Mouse (Mus musculus): ENCODE results near the gene Ccr2.
"Not testable (repeated sequence)": the region's sequence is repeated elsewhere in the genome, so short reads cannot be mapped to it uniquely, and the experiment has no call there.

Ccr2 gene

GRCm38 (mm10) chr9:124101723-124102122, at the start of gene Ccr2:
Gene Ccr2, plus strand, starts transcription at chr9:124101950.
- no peak for DNase-seq

DNA sequence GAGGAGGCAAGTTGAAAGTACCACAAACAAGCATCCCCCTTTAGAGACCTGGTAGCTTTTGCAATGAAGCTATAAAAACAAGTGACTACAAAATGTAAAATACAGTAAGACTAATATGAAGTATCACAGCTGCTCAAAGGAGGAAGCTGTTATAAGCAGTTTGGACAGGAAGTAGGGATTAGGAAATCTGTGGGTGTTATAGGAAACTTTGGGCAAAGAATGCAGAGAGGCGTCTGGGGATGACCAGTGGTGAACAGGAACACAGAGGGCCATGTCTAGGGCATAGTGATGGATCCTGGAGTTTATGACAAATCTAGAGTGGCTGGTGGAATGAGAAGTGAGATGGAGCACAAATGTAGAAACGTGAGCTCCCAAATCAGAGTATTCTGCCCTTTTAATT, 48.2 kb upstream of the Ccr2 start:
- DNase-seq: no peak

GRCm38 (mm10) chr9:124056158-124056709, 45.5 kb upstream of the Ccr2 start:
- DNase-seq: no peak

DNA sequence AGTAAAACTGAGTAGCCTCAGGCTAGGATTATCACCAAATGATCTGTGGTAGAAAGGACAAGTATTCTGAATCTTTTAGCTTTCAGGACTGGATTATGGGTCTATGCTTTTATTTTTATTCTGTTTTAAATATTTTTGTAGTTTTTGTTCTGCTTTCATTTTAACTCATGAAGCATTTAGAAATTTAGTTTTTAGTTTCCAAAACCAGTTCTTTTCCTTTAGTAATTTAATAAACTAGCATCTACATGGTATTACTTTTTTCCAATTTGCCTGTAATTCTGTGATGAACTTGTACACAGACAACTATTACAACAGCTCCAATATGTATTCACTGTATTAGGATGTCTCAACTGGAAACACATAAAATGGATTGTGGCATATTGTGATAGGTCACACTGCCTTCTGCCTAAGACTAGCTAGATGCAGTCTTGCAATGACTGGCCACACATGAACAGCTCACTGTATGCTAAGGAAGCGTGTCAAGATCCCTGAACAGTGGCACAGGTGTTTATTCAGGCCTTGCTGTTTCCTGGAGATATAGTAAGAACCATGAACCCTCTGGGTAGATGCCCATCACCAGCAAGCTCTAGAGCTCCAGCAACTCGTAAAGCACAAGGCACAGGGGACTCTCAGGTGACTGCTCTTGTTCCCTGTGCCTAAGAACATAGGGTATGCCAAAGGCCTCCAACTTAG, 41.9 kb upstream of the Ccr2 start:
- DNase-seq: no peak

- not testable (repeated sequence) for DNase-seq
Observed at GRCm38 (mm10) chr9:124061474-124062432, 40.0 kb upstream of the Ccr2 start.

DNA sequence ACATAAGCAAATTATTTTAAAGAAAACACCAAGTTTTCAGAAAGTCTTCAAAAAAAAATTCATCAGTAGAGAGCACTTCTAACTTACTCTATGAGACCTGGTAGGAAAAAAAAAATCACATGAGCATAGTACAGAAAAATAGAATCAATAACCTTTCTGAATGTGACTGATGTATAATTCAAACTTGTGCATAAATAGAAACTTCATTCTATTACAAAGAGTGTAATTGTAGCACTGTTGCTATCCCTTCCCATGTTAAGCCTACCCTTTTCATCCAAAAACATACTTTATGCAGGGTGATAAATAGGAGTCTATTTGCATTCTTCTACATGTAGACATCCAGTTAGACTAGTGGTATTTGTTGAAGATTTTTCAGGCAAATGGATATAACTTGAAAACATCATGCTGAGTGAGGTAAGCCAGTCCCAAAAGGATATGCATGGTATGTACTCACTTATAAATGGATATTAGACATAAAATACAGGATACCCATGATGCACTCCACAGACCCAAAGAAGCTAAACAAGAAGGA, 35.1 kb upstream of the Ccr2 start:
- DNase-seq: no peak

GRCm38 (mm10) chr9:124068098-124069058, 33.4 kb upstream of the Ccr2 start:
- peak; percentile 18 to 24 for DNase-seq

DNA sequence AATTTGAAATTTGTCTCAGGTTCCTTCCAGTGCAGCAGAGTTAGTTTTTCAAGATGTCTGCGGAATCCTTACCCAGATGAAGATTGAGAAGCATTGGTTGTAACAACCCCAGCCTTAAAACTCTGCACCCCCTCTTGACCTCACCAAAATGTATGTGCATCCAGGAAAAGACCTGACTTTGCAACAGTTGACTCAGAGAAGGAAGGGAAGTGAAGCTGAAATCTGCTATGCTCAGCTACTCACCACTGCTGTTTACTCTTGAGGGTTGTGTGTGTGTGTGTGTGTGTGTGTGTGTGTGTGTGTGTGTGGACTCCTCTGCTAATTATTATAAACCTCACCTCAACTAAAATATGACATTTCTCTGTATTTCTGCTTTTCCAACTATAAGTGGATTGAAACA, 30.2 kb upstream of the Ccr2 start:
- DNase-seq: peak in 1 of 2 experiments; percentile 23

DNA sequence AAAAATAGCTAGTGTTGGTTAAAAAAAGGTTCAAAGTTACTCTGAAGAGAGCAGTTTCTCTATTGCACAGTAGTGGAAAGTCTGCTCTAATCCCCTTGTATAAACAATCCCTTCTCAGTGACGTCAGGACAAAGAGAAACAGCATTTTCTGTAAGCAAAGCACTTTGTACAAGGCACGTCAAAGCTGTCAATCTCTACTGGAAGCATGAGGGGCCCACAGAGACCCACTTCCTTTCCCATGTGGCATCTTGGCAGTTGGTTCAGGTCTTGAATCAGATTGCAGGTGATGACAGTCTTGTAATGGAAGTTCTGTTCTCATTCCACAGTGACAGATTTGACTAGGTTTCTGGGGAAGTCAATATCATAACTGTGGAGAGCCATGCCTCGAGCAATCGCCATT, 21.9 kb upstream of the Ccr2 start:
- no peak for DNase-seq

GRCm38 (mm10) chr9:124080471-124080870, 21.3 kb upstream of the Ccr2 start:
- DNase-seq: not testable (repeated sequence)

- no peak for DNase-seq
Observed at GRCm38 (mm10) chr9:124090441-124090840, 11.3 kb upstream of the Ccr2 start.

DNA sequence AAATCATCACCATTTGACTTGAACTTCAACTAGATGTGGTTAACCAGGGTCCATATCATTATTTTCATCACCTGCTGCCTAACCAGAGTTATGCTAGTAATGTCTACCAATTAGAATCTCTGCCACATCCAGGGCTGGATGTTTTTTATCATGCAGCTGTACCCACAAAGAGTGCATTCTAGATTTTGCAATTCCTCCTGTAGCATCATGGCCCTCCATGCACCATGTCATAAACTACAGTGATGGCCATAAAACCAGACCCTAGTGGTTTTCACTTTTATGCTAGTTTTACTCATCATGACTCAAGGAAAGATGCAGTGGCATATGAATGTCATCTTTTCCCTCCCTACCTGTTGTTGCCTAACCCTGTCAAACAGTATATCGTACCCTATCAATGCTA, 2.6 kb upstream of the Ccr2 start:
- DNase-seq: no peak

GRCm38 (mm10) chr9:124100357-124100756, 1.4 kb upstream of the Ccr2 start:
- no peak for DNase-seq

DNA sequence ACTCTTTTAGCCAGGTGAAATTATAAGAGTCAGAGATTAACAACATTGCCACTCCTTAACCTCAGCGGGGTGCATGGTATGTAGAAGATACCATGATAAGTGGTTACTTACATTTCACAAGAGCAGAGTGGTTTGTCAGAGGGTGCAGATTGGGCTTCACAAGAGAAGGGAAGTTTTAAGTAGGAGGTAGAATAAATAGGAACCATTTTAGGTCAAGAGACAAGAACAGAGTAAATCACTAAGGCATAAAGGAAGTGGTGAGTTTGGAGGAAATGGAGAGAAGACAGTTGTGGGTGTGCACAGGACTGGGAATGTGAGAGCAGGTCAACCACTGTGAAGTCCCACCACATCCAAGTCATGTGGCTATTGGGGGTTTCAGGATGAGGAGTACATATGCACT, 1.4 kb downstream of the Ccr2 start:
- DNase-seq: no peak

DNA sequence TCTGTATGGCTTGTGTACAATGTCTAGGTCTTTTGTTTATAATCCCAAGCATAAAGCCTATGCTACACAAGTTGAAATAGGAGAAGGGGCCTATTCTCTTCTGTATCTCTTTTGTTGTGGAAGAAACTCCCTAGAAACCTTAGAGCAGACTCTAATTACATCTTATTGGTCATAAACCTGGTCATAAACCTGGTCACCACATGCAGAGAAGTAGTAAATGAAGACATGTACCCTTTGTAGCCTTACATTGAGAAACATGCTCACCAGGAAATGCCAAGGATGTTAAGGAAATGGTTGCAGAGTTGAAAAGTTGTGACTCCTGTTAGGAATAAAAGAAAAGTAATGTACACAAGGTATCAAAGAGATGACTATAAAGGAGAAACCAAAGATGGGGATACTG, 3.4 kb downstream of the Ccr2 start:
- DNase-seq: no peak

- DNase-seq: peak; percentile 19 to 22
Observed at GRCm38 (mm10) chr9:124107232-124107631, 5.5 kb downstream of the Ccr2 start.

- no peak for DNase-seq
Observed at GRCm38 (mm10) chr9:124108356-124109127, 6.8 kb downstream of the Ccr2 start.

DNA sequence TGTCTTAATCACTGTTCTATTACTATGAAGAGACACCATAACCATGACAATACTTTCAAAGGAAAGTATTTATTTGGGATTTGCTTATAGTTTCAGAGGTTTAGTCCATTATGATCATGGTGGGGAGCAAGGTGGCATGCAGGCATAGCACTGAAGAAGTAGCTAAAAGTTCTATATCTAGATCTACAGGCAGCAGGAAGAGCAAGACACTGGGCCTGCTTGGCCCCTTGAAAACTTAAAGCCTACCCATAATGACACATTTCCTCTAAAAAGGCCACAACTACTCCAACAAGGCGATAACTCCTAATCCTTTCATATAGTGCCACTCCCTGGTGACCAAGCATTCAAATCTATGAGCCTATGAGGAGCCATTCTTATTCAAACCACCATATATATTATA, 10.2 kb downstream of the Ccr2 start:
- DNase-seq: no peak

DNA sequence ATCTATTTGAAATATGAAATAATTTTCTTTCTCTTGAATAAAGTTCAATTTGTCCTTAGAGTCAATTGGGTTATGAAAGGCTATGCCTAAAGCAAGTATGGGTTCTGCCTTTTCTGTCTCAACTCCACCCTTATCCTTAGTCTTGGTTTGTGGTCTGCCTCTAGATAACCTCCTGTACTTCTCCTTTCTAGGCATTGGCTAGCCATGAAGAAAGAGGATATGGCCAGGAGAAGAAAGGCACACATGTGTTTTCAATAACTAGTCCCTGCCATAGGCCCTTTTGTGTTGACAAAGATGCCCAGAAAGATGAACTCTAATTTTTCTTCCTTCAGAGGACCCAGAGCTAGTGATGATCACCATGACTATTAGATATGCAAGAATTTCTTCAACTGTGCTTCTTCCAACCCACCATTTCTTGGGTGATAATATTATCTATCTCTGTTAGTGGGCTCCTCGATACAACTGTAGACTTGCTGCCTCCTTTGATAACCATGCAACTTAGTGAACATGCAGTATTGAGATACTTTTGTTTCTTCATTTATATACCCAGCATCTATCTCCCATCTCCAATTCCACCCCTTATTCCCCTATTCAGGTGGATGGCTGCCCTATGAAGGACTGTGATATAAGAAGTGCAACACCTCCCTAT, 11.0 kb downstream of the Ccr2 start:
- no peak for DNase-seq

GRCm38 (mm10) chr9:124113777-124114176, 12.0 kb downstream of the Ccr2 start:
- DNase-seq: no peak

GRCm38 (mm10) chr9:124118489-124118888, 16.7 kb downstream of the Ccr2 start:
- DNase-seq: peak; percentile 73 to 77

All from B cell, adult 2 months (primary cell).